Comparison of ENCODE assay signal across 25 mouse cellular contexts in the genomic region with DNA sequence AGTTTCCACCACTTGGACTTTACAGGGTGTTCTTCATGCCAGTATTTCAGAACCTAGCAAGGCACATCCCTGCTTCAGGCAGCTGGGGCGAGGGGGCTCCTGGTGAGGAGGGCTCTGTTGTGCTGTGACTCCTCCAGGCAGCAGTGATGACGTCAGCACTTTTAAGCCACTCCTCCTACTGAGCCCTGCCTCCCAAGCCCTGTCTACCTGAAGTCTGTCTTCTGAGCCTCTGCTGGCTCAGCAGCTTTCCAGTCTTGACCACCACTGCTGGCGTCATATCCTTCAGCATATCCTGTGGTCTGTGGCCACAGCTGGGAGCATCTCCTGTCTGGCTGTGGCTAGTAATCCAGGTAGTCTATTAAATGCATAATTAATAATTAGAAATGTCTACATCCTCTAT. TPM values are rescaled to one million over a fixed set of nuclear protein-coding genes. Genes with fewer than 3 reads are reported as not detected.
DNase-seq lines count a peak whose midpoint lies in the region; ATAC-seq and TF ChIP-seq lines count a peak whose summit lies in the region.
"Had no signal": no experiment of that assay in that cellular context is flagged by ENCODE, and none has a peak within 500 bp of the region (broad histone marks: within the 10 kb centered on the region; RNA-seq: fewer than 3 reads in every experiment).

No protein-coding gene starts in this region.

- no peaks in the 10 kb centered on the region for H3K4me1 ChIP-seq in heart, adult 2 months (ENCODE audit: control insufficient read depth, insufficient read depth, low read length)
- no peaks in the 10 kb centered on the region for H3K4me1 ChIP-seq in MEL (ENCODE audit: control insufficient read depth in 1 of 2, insufficient read depth in 2 of 2, low read length in 2 of 2)
- H3K4me1 ChIP-seq: heart, embryonic 15.5 days; liver, embryonic 15.5 days had no signal

- H3K36me3 ChIP-seq in heart, adult 2 months (ENCODE audit: control insufficient read depth, insufficient read depth, low read length) = no peaks in the 10 kb centered on the region
- H3K36me3 ChIP-seq in MEL (ENCODE audit: control insufficient read depth in 1 of 2, insufficient read depth in 2 of 2, low read length in 2 of 2) = no peaks in the 10 kb centered on the region
- H3K36me3 ChIP-seq: embryonic facial prominence, embryonic 10.5 days; G1E; liver, embryonic 15.5 days; lung, embryonic 15.5 days; midbrain, embryonic 10.5 days had no signal

- peak; percentile 62 for ATAC-seq in granulocyte monocyte progenitor cell, adult 5-6 weeks (replicated peaks; ENCODE audit: poor library complexity, severe bottlenecking)
- ATAC-seq in inflammation-experienced regulatory T-cells, adult 6 months = no peak
- ATAC-seq: forebrain, embryonic 16.5 days; intestine, embryonic 16.5 days had no signal

- TF ChIP-seq POLR2A in heart, adult 2 months (IDR thresholded peaks at IDR 0.05; ENCODE audit: insufficient read depth, low read depth, low read length) = no peak
- TF ChIP-seq POLR2A in MEL (IDR thresholded peaks at IDR 0.05; ENCODE audit: control insufficient read depth in 1 of 2, insufficient read depth in 1 of 2, low read depth in 1 of 2, low read length in 2 of 2, poor library complexity in 1 of 2) = no peak

- no peak overlapping the region for H3K9ac ChIP-seq in heart, adult 2 months (ENCODE audit: low read depth, low read length)
- no peak overlapping the region for H3K9ac ChIP-seq in MEL (ENCODE audit: control insufficient read depth, low read depth, low read length, poor library complexity, severe bottlenecking)
- H3K9ac ChIP-seq: heart, embryonic 15.5 days; hindbrain, embryonic 14.5 days; liver, embryonic 15.5 days; lung, embryonic 15.5 days had no signal

- WGBS in heart, adult 2 months = 68% methylated on average over 3 of the region's 3 CpGs

- TF ChIP-seq RAD21 in MEL (IDR thresholded peaks at IDR 0.05; ENCODE audit: low read depth, low read length) = no peak

- no peak overlapping the region for H3K27ac ChIP-seq in heart, adult 2 months
- no peak overlapping the region for H3K27ac ChIP-seq in MEL (ENCODE audit: control insufficient read depth, low read depth, low read length)
- H3K27ac ChIP-seq in gastrocnemius, adult 2 months = no peak overlapping the region
- H3K27ac ChIP-seq: embryonic facial prominence, embryonic 10.5 days; heart, embryonic 15.5 days; hindbrain, embryonic 14.5 days; liver, embryonic 15.5 days; lung, embryonic 15.5 days; midbrain, embryonic 10.5 days; stomach, postnatal 0 days had no signal

- no peaks in the 10 kb centered on the region for H3K27me3 ChIP-seq in heart, adult 2 months (ENCODE audit: control insufficient read depth, insufficient read depth, low read length)
- no peaks in the 10 kb centered on the region for H3K27me3 ChIP-seq in MEL (ENCODE audit: control insufficient read depth in 1 of 2, insufficient read depth in 2 of 2, low read length in 2 of 2)
- H3K27me3 ChIP-seq: heart, embryonic 15.5 days; liver, embryonic 15.5 days; lung, embryonic 15.5 days had no signal

- no peaks in the 10 kb centered on the region for H3K79me2 ChIP-seq in heart, adult 2 months (replicated peaks; ENCODE audit: control insufficient read depth, insufficient read depth, low read length)
- no peaks in the 10 kb centered on the region for H3K79me2 ChIP-seq in MEL (ENCODE audit: control insufficient read depth, insufficient read depth, low read length, poor library complexity)

- H3K4me3 ChIP-seq in heart, adult 2 months = no peak overlapping the region
- no peak overlapping the region for H3K4me3 ChIP-seq in MEL (ENCODE audit: control insufficient read depth in 1 of 2, insufficient read depth in 1 of 2, low read depth in 2 of 2, low read length in 2 of 2)
- H3K4me3 ChIP-seq in gastrocnemius, adult 2 months = no peak overlapping the region
- H3K4me3 ChIP-seq: embryonic facial prominence, embryonic 10.5 days; heart, embryonic 15.5 days; liver, embryonic 15.5 days; lung, embryonic 15.5 days; midbrain, embryonic 10.5 days had no signal

- H3K9me3 ChIP-seq in MEL (replicated peaks; ENCODE audit: insufficient read depth, low read length) = no peaks in the 10 kb centered on the region
- H3K9me3 ChIP-seq: embryonic facial prominence, embryonic 10.5 days; G1E; heart, embryonic 15.5 days; liver, embryonic 15.5 days; lung, embryonic 15.5 days; midbrain, embryonic 10.5 days had no signal

- no peak for TF ChIP-seq CTCF in heart, adult 2 months (IDR thresholded peaks at IDR 0.05)
- TF ChIP-seq CTCF in MEL (IDR thresholded peaks at IDR 0.05 in 2 of 3, conservative IDR thresholded peaks at IDR 0.05 in 1 of 3; ENCODE audit: control insufficient read depth in 1 of 3, insufficient read depth in 1 of 3, low read depth in 2 of 3, low read length in 3 of 3, poor library complexity in 1 of 3, severe bottlenecking in 1 of 3) = no peak
- no peak for TF ChIP-seq CTCF in gastrocnemius, adult 2 months (IDR thresholded peaks at IDR 0.05)

- peak; percentile 60 for DNase-seq in heart, adult 11 months
- DNase-seq in heart, adult 2 months = no peak
- DNase-seq in CD4-positive helper T cell, adult 2 months (ENCODE audit: low read depth, low spot score) = peak; percentile 13
- DNase-seq in MEL (ENCODE audit: low read depth, low spot score) = peak; percentile 28
- no peak for DNase-seq in urinary bladder, postnatal 14 days (ENCODE audit: low spot score)
- DNase-seq in gastrocnemius, adult 2 months = no peak
- DNase-seq: cerebellum, adult 9-11 months; gastrocnemius, postnatal 25 days; heart, postnatal 36 days; kidney, adult 9 months; kidney, postnatal 36 days; lung, postnatal 4 days; thymus, postnatal 14 days had no signal

- intact Hi-C loops in heart, adult 2 months (cut with DNase I) = no loop called here
- intact Hi-C loops in gastrocnemius, adult 2 months (cut with DNase I) = no loop called here

- no peak for TF ChIP-seq EP300 in heart, adult 2 months (IDR thresholded peaks at IDR 0.05; ENCODE audit: insufficient read depth, low read depth, low read length)
- TF ChIP-seq EP300 in MEL (IDR thresholded peaks at IDR 0.05; ENCODE audit: low read depth in 1 of 2, low read length in 2 of 2) = no peak

TF ChIP-seq in MEL, 35 proteins besides CTCF, POLR2A, EP300 and RAD21:
- TF ChIP-seq MAFK (IDR thresholded peaks at IDR 0.05; ENCODE audit: borderline replicate concordance, low read depth, low read length) (peak; percentile 72; the same call in 1 of the 2 replicates), ZKSCAN1 (IDR thresholded peaks at IDR 0.05; ENCODE audit: low read depth, low read length) (no peak)

RNA-seq across cellular contexts. Expression of a gene that starts 47.6 kb away (rescaled TPM):
- 1 to 10 TPM; 3.4 to 4.3 TPM for total RNA-seq in heart, adult 2 months (2021)
- polyA plus RNA-seq in heart, adult 2 months (2012; rRNA removed) = 4.7 and 4.8 TPM in 2 replicates
- 0.03 and 0.19 TPM in 2 replicates for total RNA-seq in MEL (2012; rRNA removed)
- 1 to 10 TPM in 1 of 2 experiments, not detected in 1; 3.0 TPM for polyA plus RNA-seq in MEL (2012; ENCODE audit: insufficient read depth in 1 of 2, insufficient read length in 2 of 2, low read depth in 1 of 2, low replicate concordance in 2 of 2, missing spikeins in 1 of 2)
- total RNA-seq in granulocyte monocyte progenitor cell, adult 5-6 weeks (2014; fragmentation: Nextera tagmentation) = 2.2 and 3.6 TPM in 2 replicates
- 2.3 and 2.7 TPM in 2 replicates for total RNA-seq in granulocyte monocyte progenitor cell, adult 5-6 weeks (2017)
- polyA plus RNA-seq in inflammation-experienced regulatory T-cells, adult 6 months (2017; shearing (Covaris generic)) = 1 to 10 TPM; 2.1 to 5.9 (median 2.9) TPM
- 1 to 10 TPM; 1.0 to 2.0 TPM for total RNA-seq in gastrocnemius, adult 2 months (2021)
- polyA plus RNA-seq: G1E had no signal

RNA-seq across cellular contexts. Expression of a gene that starts 53.3 kb away (rescaled TPM):
- total RNA-seq in heart, adult 2 months (2021) = 1 to 10 TPM; 3.7 to 4.0 TPM
- 2.6 and 3.0 TPM in 2 replicates for polyA plus RNA-seq in heart, adult 2 months (2012; rRNA removed)
- total RNA-seq in MEL (2012; rRNA removed) = 3.8 TPM in 2 replicates
- 1 to 10 TPM in 1 of 2 experiments, not detected in 1; 5.3 TPM for polyA plus RNA-seq in MEL (2012; ENCODE audit: insufficient read depth in 1 of 2, insufficient read length in 2 of 2, low read depth in 1 of 2, low replicate concordance in 2 of 2, missing spikeins in 1 of 2)
- 7.1 and 7.3 TPM in 2 replicates for total RNA-seq in granulocyte monocyte progenitor cell, adult 5-6 weeks (2014; fragmentation: Nextera tagmentation)
- total RNA-seq in granulocyte monocyte progenitor cell, adult 5-6 weeks (2017) = 5.1 and 5.4 TPM in 2 replicates
- 1 to 10 TPM; 3.1 to 6.2 (median 3.3) TPM for polyA plus RNA-seq in inflammation-experienced regulatory T-cells, adult 6 months (2017; shearing (Covaris generic))
- total RNA-seq in gastrocnemius, adult 2 months (2021) = 1 to 10 TPM; 5.2 to 5.6 TPM

RNA-seq across cellular contexts. Expression of a gene that starts 53.6 kb away (rescaled TPM):
- total RNA-seq in heart, adult 2 months (2021) = 1 to 10 TPM; 1.9 to 2.0 TPM
- 3.5 and 4.7 TPM in 2 replicates for polyA plus RNA-seq in heart, adult 2 months (2012; rRNA removed)
- total RNA-seq in MEL (2012; rRNA removed) = 29.2 and 33.3 TPM in 2 replicates
- polyA plus RNA-seq in MEL (2012; ENCODE audit: insufficient read depth in 1 of 2, insufficient read length in 2 of 2, low read depth in 1 of 2, low replicate concordance in 2 of 2, missing spikeins in 1 of 2) = 10 to 100 TPM in 1 of 2 experiments, not detected in 1; 35.5 TPM
- total RNA-seq in granulocyte monocyte progenitor cell, adult 5-6 weeks (2014; fragmentation: Nextera tagmentation) = 19.7 and 25.9 TPM in 2 replicates
- 41.1 and 51.9 TPM in 2 replicates for total RNA-seq in granulocyte monocyte progenitor cell, adult 5-6 weeks (2017)
- 10 to 100 TPM; 20.3 to 31.7 (median 20.6) TPM for polyA plus RNA-seq in inflammation-experienced regulatory T-cells, adult 6 months (2017; shearing (Covaris generic))
- total RNA-seq in gastrocnemius, adult 2 months (2021) = 1 to 10 TPM; 1.6 to 1.8 TPM

Comparison
In these comparisons a context has a peak if more than half of its experiments do, and no peak if none do; other contexts are left out.
1. DNase-seq: peak in heart, adult 11 months (single experiment), CD4-positive helper T cell, adult 2 months (single experiment) and MEL (single experiment); none in heart, adult 2 months (0 of 2), urinary bladder, postnatal 14 days (single experiment) and gastrocnemius, adult 2 months (single experiment).
2. RNA of a gene that starts 53.6 kb away (total RNA-seq): 19.7 to 51.9 TPM in granulocyte monocyte progenitor cell, adult 5-6 weeks and 29.2 to 33.3 TPM in MEL; 1.9 to 2.0 TPM in heart, adult 2 months and 1.6 to 1.8 TPM in gastrocnemius, adult 2 months; every median in the first group is over 4 times any median in the second.